Mouse (Mus musculus) lung, postnatal 25 days (tissue): ENCODE data around the gene Ina.

Source experiments
- DNase-seq: peaks from one replicate; pipeline ENCODE4 v3.0.0; 2022; ENCODE audit warnings: low spot score

Ina gene

GRCm38 (mm10) chr19:47053471-47053870 is 39.0 kb downstream of the Ina start:
- DNase-seq: no peak

DNA sequence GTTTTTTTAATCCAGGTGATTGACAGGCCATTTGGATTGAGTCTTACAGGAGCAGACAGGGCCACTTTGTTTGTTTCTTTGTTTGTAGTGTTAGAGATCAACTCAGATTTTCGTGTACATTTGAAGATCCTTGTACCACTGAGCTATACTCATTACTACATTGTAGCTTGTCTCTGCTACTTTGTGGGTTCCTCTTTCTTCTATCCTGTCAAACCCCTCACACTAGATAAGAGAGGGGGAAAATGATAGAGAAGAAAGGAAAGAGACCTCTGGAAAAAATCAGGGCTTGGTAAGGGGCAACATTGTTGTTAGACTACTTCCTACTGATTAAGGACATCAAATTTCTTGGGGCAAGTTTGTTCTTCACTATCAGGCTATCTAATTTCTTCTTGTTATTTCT is 43.2 kb downstream of the Ina start:
- DNase-seq: no peak

- no peak for DNase-seq
Observed at GRCm38 (mm10) chr19:47065860-47066259, 51.4 kb downstream of the Ina start.

DNA sequence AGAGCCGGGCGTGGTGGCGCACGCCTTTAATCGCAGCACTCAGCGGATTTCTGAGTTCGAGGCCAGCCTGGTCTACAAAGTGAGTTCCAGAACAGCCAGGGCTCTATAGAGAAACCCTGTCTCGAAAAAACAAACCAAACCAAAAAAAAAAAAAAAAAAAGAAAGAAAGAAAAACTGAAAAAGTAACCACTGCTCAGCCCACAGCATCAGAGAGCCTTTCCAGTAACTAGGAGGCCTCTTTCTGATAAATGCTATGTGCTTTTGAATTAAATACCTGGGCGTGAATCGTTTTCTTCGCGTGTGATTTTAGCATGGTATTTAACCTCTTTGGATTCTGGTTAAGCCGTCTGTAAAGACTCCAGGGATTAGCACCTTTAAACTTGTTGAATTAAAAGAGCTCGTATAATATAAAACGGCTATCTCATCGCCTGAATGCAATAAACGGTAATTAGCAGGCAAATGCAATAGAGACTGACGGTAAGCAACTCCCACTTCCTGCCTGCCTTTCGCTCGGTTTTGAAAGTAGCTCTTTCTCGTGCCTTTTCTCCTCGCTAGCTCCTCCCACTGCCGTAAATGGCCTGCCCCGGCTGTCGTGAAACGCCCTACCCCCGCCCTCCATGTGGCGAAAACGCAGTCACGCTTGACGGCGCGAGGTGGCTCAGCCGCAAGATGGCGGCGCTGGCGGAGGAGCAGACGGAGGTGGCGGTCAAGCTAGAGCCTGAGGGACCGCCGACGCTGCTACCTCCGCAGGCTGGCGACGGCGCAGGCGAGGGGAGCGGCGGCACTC is 52.8 kb downstream of the Ina start, which contains the start of gene Taf5:
Gene Taf5 (plus strand): TSS at position 651 of the 787 bp plus-strand sequence.
- peak; percentile 98 for DNase-seq

DNA sequence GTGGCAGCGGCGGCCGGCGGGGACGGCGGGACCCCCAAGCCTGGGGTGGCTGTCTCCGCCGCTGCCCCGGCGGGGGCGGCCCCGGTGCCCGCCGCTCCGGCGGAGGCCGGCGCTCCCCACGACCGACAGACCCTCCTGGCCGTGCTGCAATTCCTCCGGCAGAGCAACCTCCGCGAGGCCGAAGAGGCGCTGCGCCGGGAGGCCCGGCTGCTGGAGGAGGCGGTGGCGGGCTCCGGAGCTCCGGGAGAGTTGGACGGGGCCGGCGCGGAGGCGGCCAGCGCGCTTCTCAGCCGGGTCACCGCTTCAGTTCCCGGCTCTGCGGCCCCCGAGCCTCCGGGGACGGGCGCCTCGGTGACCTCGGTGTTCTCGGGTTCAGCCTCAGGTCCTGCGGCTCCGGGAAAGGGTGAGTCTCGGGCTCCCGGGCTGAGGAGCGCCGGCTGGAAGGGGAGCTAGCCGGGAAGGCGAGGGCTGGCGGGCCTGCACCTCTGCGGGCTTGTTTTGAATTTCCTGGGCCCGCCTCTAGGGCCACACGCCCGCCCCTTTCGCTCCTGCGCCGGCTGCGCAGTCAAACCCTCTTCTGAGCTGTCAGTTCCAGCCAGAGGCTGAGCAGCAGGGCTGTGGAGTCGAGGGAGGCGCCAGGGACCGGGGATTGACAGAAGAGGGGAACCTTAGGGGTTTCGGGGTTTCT is 53.6 kb downstream of the Ina start:
- DNase-seq: peak; percentile 88
